Mouse (Mus musculus) myocyte (in vitro differentiated cells): ENCODE measurements at regions not wholly inside any gene's neighbourhood (a gene's known extent, or its start where the extent isn't known, plus 50 kb on each side); places are given as distances from the start of the nearest gene placed in this dataset.

Experiments
- CEBPB ChIP-seq: IDR thresholded peaks from 2 replicates; pipeline ENCODE4 v1.6.1; 2011; ENCODE audit warnings: mild to moderate bottlenecking, moderate library complexity; ENCODE audit not compliant: poor library complexity, insufficient read depth, severe bottlenecking
- E2F4 ChIP-seq: IDR thresholded peaks from one replicate; pipeline ENCODE4 v1.6.1; 2011; ENCODE audit warnings: mild to moderate bottlenecking, control low read depth, moderate library complexity; ENCODE audit not compliant: insufficient read depth
- POLR2A ChIP-seq: IDR thresholded peaks from one replicate; pipeline ENCODE4 v1.6.1; 2011; ENCODE audit warnings: low read depth, mild to moderate bottlenecking, control low read depth, moderate library complexity; ENCODE audit not compliant: insufficient read length
- SRF ChIP-seq: IDR thresholded peaks from one replicate; pipeline ENCODE4 v1.6.1; 2011; ENCODE audit warnings: low read depth; ENCODE audit not compliant: control insufficient read depth, insufficient read length
- TCF12 ChIP-seq: IDR thresholded peaks from one replicate; pipeline ENCODE4 v1.6.1; 2011; ENCODE audit warnings: mild to moderate bottlenecking, control low read depth; ENCODE audit not compliant: poor library complexity, insufficient read depth, severe bottlenecking
- TCF3 ChIP-seq: IDR thresholded peaks from one replicate; pipeline ENCODE4 v1.6.1; 2011; ENCODE audit warnings: low read depth, control low read depth; ENCODE audit not compliant: insufficient read length
- USF1 ChIP-seq: IDR thresholded peaks from one replicate; pipeline ENCODE4 v1.6.1; 2011; ENCODE audit warnings: low read depth, mild to moderate bottlenecking, control low read depth, moderate library complexity

DNA sequence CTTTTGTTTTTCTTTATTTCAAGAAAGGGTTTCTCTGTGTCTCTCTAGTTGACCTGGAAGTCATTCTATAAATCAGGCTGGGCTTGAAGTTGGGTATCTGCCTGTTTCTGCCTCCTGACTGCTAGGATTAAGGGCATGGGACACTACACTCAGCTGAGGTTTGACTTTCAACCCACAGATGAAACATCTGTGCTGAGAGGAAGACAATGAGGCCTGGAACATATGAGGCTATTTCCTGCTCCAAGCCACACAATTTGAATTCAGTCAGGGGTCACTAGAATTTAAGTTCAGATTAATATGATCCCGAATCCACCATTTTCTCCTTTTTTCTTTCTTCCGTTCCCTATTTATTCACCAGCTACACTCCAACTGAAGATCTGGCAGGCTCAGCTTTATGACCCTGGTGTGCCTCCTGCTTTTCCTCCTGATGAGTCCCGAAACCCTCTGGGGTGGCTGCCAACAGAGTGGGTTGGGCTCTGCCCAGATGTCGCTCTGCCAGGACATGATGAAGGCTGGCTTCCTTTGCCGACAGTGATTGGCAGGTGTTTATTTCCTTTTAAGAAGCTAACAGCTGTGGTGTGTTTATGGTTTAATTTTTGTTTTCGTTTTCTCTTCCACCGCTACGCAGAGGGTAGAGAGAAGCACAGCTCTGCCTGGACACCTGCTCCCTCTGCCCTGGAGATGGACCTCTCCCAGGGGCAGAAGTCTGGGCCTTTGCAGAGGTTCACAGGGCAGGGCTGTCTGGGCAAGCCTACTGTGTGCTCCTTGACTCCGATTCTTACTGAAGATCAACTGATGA lies 55.3 kb upstream of the Trp53i11 start:
- TF ChIP-seq POLR2A = no peak
- no peak for TF ChIP-seq CEBPB
- TF ChIP-seq SRF = no peak
- TF ChIP-seq USF1 = no peak
- TF ChIP-seq TCF3 = no peak
- no peak for TF ChIP-seq E2F4
- no peak for TF ChIP-seq TCF12
